In the genomic region with DNA sequence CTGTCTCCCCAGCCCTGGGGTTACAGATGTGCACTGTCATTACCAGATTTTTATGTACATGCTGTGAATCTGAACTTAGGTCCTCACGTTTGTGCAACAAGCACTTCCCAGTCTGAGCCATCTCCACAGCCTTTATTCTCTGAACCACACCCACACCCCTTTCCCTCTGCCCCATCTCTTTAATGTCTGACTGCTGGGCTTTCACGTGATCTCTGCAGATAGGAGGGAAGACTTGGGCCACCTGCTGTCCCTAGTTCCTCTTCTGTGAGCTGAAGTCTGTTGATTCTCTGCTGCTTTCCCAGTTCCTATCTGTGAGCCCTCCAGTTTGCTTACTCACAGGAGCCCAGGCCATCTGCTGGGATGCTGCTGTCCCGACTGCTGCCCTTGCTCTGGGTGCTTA, we compare ENCODE assay signal across 20 mouse cellular contexts. TPM values are rescaled to one million over a fixed set of nuclear protein-coding genes. Genes with fewer than 3 reads are reported as not detected.
DNase-seq lines count a peak whose midpoint lies in the region; ATAC-seq lines count a peak whose summit lies in the region.
"Had no signal": no experiment of that assay in that cellular context is flagged by ENCODE, and none has a peak within 500 bp of the region (broad histone marks: within the 10 kb centered on the region; RNA-seq: fewer than 3 reads in every experiment).

TSS of gene Siglech (plus strand) at position 253 of the 400 bp plus-strand sequence.

- no peak for DNase-seq in left cerebral cortex, adult 8-10 months (ENCODE audit: low spot score in 2 of 2)
- no peak for DNase-seq in left cerebral cortex, adult 11 months (ENCODE audit: low spot score)
- peak; percentile 41 for DNase-seq in MEL-GATA-1-ER (ENCODE audit: extremely low read depth, low read depth)
- DNase-seq in left cerebral cortex, postnatal 36 days (ENCODE audit: low spot score in 2 of 2), result no peak
- DNase-seq in thymus, postnatal 36 days, result no peak
- DNase-seq: adrenal gland, postnatal 14 days; cerebellum, adult 11 months; gastrocnemius, postnatal 14 days; kidney, postnatal 10 days; right cerebral cortex, adult 18-20 months; thymus, adult 18-20 months had no signal

- no peaks in the 10 kb centered on the region for H3K4me1 ChIP-seq in forebrain, embryonic 12.5 days
- H3K4me1 ChIP-seq: embryonic facial prominence, embryonic 15.5 days; heart, embryonic 15.5 days; hindbrain, embryonic 13.5 days; limb, embryonic 15.5 days; lung, embryonic 15.5 days had no signal

- H3K4me3 ChIP-seq in forebrain, embryonic 12.5 days (replicated peaks), result no peak within 1 kb of the TSS
- H3K4me3 ChIP-seq: embryonic facial prominence, embryonic 15.5 days; heart, embryonic 15.5 days; hindbrain, embryonic 13.5 days; limb, embryonic 15.5 days; lung, embryonic 15.5 days had no signal

- H3K9ac ChIP-seq in forebrain, embryonic 12.5 days, result no peak within 1 kb of the TSS
- H3K9ac ChIP-seq: embryonic facial prominence, embryonic 15.5 days; heart, embryonic 15.5 days; hindbrain, embryonic 13.5 days; limb, embryonic 15.5 days; lung, embryonic 15.5 days had no signal

- 50% methylated on average over 3 of the region's 3 CpGs for WGBS in forebrain, embryonic 12.5 days

- intact Hi-C loops in left cerebral cortex, postnatal 36 days (cut with DNase I), result no loop called here

- no peaks in the 10 kb centered on the region for H3K36me3 ChIP-seq in forebrain, embryonic 12.5 days (replicated peaks)
- H3K36me3 ChIP-seq: embryonic facial prominence, embryonic 15.5 days; heart, embryonic 15.5 days; hindbrain, embryonic 13.5 days; limb, embryonic 15.5 days; lung, embryonic 15.5 days had no signal

- no peak within 1 kb of the TSS for H3K27ac ChIP-seq in forebrain, embryonic 12.5 days
- H3K27ac ChIP-seq: embryonic facial prominence, embryonic 15.5 days; heart, embryonic 15.5 days; hindbrain, embryonic 13.5 days; limb, embryonic 15.5 days; lung, embryonic 15.5 days had no signal

- H3K4me2 ChIP-seq in forebrain, embryonic 12.5 days, result no peak within 1 kb of the TSS
- H3K4me2 ChIP-seq: embryonic facial prominence, embryonic 15.5 days; heart, embryonic 15.5 days; hindbrain, embryonic 13.5 days; limb, embryonic 15.5 days; lung, embryonic 15.5 days had no signal

- no peaks in the 10 kb centered on the region for H3K9me3 ChIP-seq in forebrain, embryonic 12.5 days
- H3K9me3 ChIP-seq: embryonic facial prominence, embryonic 15.5 days; heart, embryonic 15.5 days; hindbrain, embryonic 13.5 days; limb, embryonic 15.5 days; lung, embryonic 15.5 days had no signal

- ATAC-seq in common myeloid progenitor, adult 5-6 weeks (replicated peaks; ENCODE audit: low read depth, poor library complexity, severe bottlenecking), result peak; percentile 94
- no peak for ATAC-seq in forebrain, embryonic 12.5 days (ENCODE audit: low FRiP score)
- ATAC-seq: forebrain, embryonic 14.5 days; intestine, embryonic 16.5 days had no signal

- no peaks in the 10 kb centered on the region for H3K27me3 ChIP-seq in forebrain, embryonic 12.5 days
- H3K27me3 ChIP-seq: embryonic facial prominence, embryonic 15.5 days; heart, embryonic 15.5 days; hindbrain, embryonic 13.5 days; limb, embryonic 15.5 days; lung, embryonic 15.5 days had no signal

RNA-seq across cellular contexts. Expression of gene Siglech, which starts in this region (rescaled TPM):
- total RNA-seq in left cerebral cortex, adult 8-10 months (2022), result 10 to 100 TPM; 13.9 to 47.1 (median 23.9) TPM
- total RNA-seq in common myeloid progenitor, adult 5-6 weeks (2017), result 0.09 TPM in 1 of 2 replicates, not detected in the other
- total RNA-seq in left cerebral cortex, postnatal 36 days (2021), result 10 to 100 TPM; 13.1 to 13.2 TPM
- polyA plus RNA-seq in forebrain, embryonic 12.5 days (2016; fragmentation: Nextera tagmentation; extraction: Ambion mirVana), result 0.42 and 0.65 TPM in 2 replicates

Comparison
In these comparisons a context has a peak if more than half of its experiments do, and no peak if none do; other contexts are left out.
1. RNA of gene Siglech (total RNA-seq): 13.9 to 47.1 TPM in left cerebral cortex, adult 8-10 months and 13.1 to 13.2 TPM in left cerebral cortex, postnatal 36 days; 0.09 TPM in common myeloid progenitor, adult 5-6 weeks; every median in the first group is over 10 times any median in the second.
2. Peak in ATAC-seq in common myeloid progenitor, adult 5-6 weeks; RNA of the gene not detected or under 1 TPM.